ENCODE assay signal across 10 mouse cellular contexts in genomic region chr7:19163752-19164151, GRCm38 (mm10). TPM values are rescaled to one million over a fixed set of nuclear protein-coding genes. Genes with fewer than 3 reads are reported as not detected.
DNase-seq lines count a peak whose midpoint lies in the region; ATAC-seq and TF ChIP-seq lines count a peak whose summit lies in the region.
"Had no signal": no experiment of that assay in that cellular context is flagged by ENCODE, and none has a peak within 500 bp of the region (broad histone marks: within the 10 kb centered on the region; RNA-seq: fewer than 3 reads in every experiment).

No protein-coding gene starts in this region.

- H3K4me3 ChIP-seq in kidney, embryonic 14.5 days (ENCODE audit: low read length), result no peak overlapping the region; the same call in 1 of the 2 replicates
- H3K4me3 ChIP-seq in testis, adult 2 months (ENCODE audit: control insufficient read depth, low read depth, low read length), result peak overlapping the region; percentile 62
- H3K4me3 ChIP-seq in hindbrain, embryonic 16.5 days (ENCODE audit: low read length), result no peak overlapping the region; the same call in 1 of the 2 replicates
- no peak overlapping the region for H3K4me3 ChIP-seq in stomach, embryonic 16.5 days (replicated peaks; ENCODE audit: low read length)
- no peak overlapping the region for H3K4me3 ChIP-seq in thymus, adult 2 months (ENCODE audit: control insufficient read depth, insufficient read depth, low read length)

- no peak overlapping the region for H3K27ac ChIP-seq in kidney, embryonic 14.5 days (ENCODE audit: low read depth, low read length)
- no peak overlapping the region for H3K27ac ChIP-seq in testis, adult 2 months (ENCODE audit: control insufficient read depth, insufficient read depth, low read depth, low read length)
- H3K27ac ChIP-seq in hindbrain, embryonic 16.5 days (ENCODE audit: low read depth, low read length), result no peak overlapping the region
- no peak overlapping the region for H3K27ac ChIP-seq in stomach, embryonic 16.5 days (ENCODE audit: low read length)
- H3K27ac ChIP-seq in thymus, adult 2 months (ENCODE audit: control insufficient read depth, insufficient read depth, low read length), result no peak overlapping the region

- H3K9ac ChIP-seq in kidney, embryonic 14.5 days (ENCODE audit: low read depth, low read length), result no peak overlapping the region
- no peak overlapping the region for H3K9ac ChIP-seq in hindbrain, embryonic 16.5 days (ENCODE audit: low read depth, low read length)
- H3K9ac ChIP-seq in stomach, embryonic 16.5 days (ENCODE audit: low read length), result peak overlapping the region; percentile 35

- TF ChIP-seq CTCF in testis, adult 2 months (IDR thresholded peaks at IDR 0.05; ENCODE audit: control insufficient read depth, insufficient read depth, insufficient replicate concordance, low read depth, low read length), result no peak
- TF ChIP-seq CTCF in thymus, adult 2 months (IDR thresholded peaks at IDR 0.05; ENCODE audit: borderline replicate concordance, control insufficient read depth, extremely low read depth, insufficient read depth, low read length, poor library complexity), result no peak

- no peaks in the 10 kb centered on the region for H3K9me3 ChIP-seq in kidney, embryonic 14.5 days (ENCODE audit: control insufficient read depth, low read length)
- peaks cover 2% of the 10 kb centered on the region; the same call in 1 of the 2 replicates for H3K9me3 ChIP-seq in hindbrain, embryonic 16.5 days (ENCODE audit: control insufficient read depth, low read length)
- no peaks in the 10 kb centered on the region for H3K9me3 ChIP-seq in stomach, embryonic 16.5 days (replicated peaks; ENCODE audit: control insufficient read depth, low read length)

- TF ChIP-seq POLR2A in testis, adult 2 months (IDR thresholded peaks at IDR 0.05; ENCODE audit: control insufficient read depth, low read depth, low read length), result no peak
- TF ChIP-seq POLR2A in thymus, adult 2 months (IDR thresholded peaks at IDR 0.05; ENCODE audit: control insufficient read depth, extremely low read depth, insufficient read depth, low read length, poor library complexity), result no peak

- peaks cover 27% of the 10 kb centered on the region; the same call in 1 of the 2 replicates for H3K4me1 ChIP-seq in kidney, embryonic 14.5 days (ENCODE audit: control insufficient read depth, insufficient read depth, low read length)
- H3K4me1 ChIP-seq in testis, adult 2 months (ENCODE audit: control insufficient read depth, insufficient read depth, low read length), result peaks cover 29% of the 10 kb centered on the region
- peaks cover 16% of the 10 kb centered on the region for H3K4me1 ChIP-seq in hindbrain, embryonic 16.5 days (ENCODE audit: control insufficient read depth, insufficient read depth, low read depth, low read length)
- H3K4me1 ChIP-seq in stomach, embryonic 16.5 days (ENCODE audit: control insufficient read depth, insufficient read depth, low read length), result peaks cover 37% of the 10 kb centered on the region
- H3K4me1 ChIP-seq in thymus, adult 2 months (replicated peaks; ENCODE audit: control insufficient read depth, insufficient read depth, low read length), result peaks cover 29% of the 10 kb centered on the region

- peaks cover 8% of the 10 kb centered on the region for H3K27me3 ChIP-seq in kidney, embryonic 14.5 days (ENCODE audit: control insufficient read depth, insufficient read depth, low read length)
- H3K27me3 ChIP-seq in testis, adult 2 months (ENCODE audit: control insufficient read depth, insufficient read depth, low read length), result no peaks in the 10 kb centered on the region
- peaks cover 9% of the 10 kb centered on the region for H3K27me3 ChIP-seq in hindbrain, embryonic 16.5 days (replicated peaks; ENCODE audit: control insufficient read depth, insufficient read depth, low read length)
- H3K27me3 ChIP-seq in stomach, embryonic 16.5 days (ENCODE audit: control insufficient read depth, insufficient read depth, low read length), result no peaks in the 10 kb centered on the region; the same call in 1 of the 2 replicates
- H3K27me3 ChIP-seq in thymus, adult 2 months (ENCODE audit: control insufficient read depth, insufficient read depth, low read length), result no peaks in the 10 kb centered on the region; the same call in 1 of the 2 replicates

- no peak for DNase-seq in kidney, postnatal 10 days
- no peak for DNase-seq in testis, postnatal 14 days (ENCODE audit: low spot score)
- DNase-seq in thymus, adult 2 months, result no peak
- DNase-seq in left cerebral cortex, adult 18-20 months (ENCODE audit: low spot score in 2 of 2), result no peak
- DNase-seq: cerebellum, adult 11 months; lung, postnatal 14 days had no signal

- no peaks in the 10 kb centered on the region for H3K36me3 ChIP-seq in kidney, embryonic 14.5 days (ENCODE audit: control insufficient read depth, insufficient read depth, low read length)
- no peaks in the 10 kb centered on the region for H3K36me3 ChIP-seq in testis, adult 2 months (ENCODE audit: control insufficient read depth, insufficient read depth, low read length)
- H3K36me3 ChIP-seq in hindbrain, embryonic 16.5 days (ENCODE audit: control insufficient read depth, insufficient read depth, low read length), result no peaks in the 10 kb centered on the region
- H3K36me3 ChIP-seq in stomach, embryonic 16.5 days (ENCODE audit: control insufficient read depth, insufficient read depth, low read length), result no peaks in the 10 kb centered on the region
- no peaks in the 10 kb centered on the region for H3K36me3 ChIP-seq in thymus, adult 2 months (ENCODE audit: control insufficient read depth, insufficient read depth, low read length)

- 21% methylated on average over 12 of the region's 12 CpGs for WGBS in kidney, embryonic 14.5 days
- WGBS in hindbrain, embryonic 16.5 days, result 28% methylated on average over 12 of the region's 12 CpGs
- 30% methylated on average over 12 of the region's 12 CpGs for WGBS in stomach, embryonic 16.5 days
- WGBS in thymus, adult 2 months, result 56% methylated on average over 12 of the region's 12 CpGs

- H3K4me2 ChIP-seq in kidney, embryonic 14.5 days (replicated peaks; ENCODE audit: low read depth, low read length), result peak overlapping the region; percentile 31
- 0 out of 2 replicates have a peak overlapping the region, but pooled peaks have one; percentile 1 for H3K4me2 ChIP-seq in hindbrain, embryonic 16.5 days (ENCODE audit: low read length)
- peak overlapping the region; percentile 45 for H3K4me2 ChIP-seq in stomach, embryonic 16.5 days (ENCODE audit: low read depth, low read length)

- ATAC-seq in kidney, embryonic 14.5 days (ENCODE audit: low FRiP score, low TSS enrichment), result peak; percentile 22; the same call in 1 of the 2 replicates
- no peak for ATAC-seq in hindbrain, embryonic 16.5 days
- ATAC-seq in stomach, embryonic 16.5 days (ENCODE audit: insufficient read depth, low FRiP score), result no peak

RNA-seq across cellular contexts. Expression of gene Gipr, which starts 2.2 kb away (rescaled TPM):
- polyA plus RNA-seq in kidney, embryonic 14.5 days (2014; fragmentation: Nextera tagmentation; extraction: Ambion mirVana), result 0.31 and 0.45 TPM in 2 replicates
- 20.9 and 24.3 TPM in 2 replicates for polyA plus RNA-seq in testis, adult 2 months (2012; rRNA removed)
- 2.0 and 2.9 TPM in 2 replicates for polyA plus RNA-seq in hindbrain, embryonic 16.5 days (2015; fragmentation: Nextera tagmentation; extraction: Ambion mirVana)
- 1.6 and 2.4 TPM in 2 replicates for polyA plus RNA-seq in stomach, embryonic 16.5 days (2015; fragmentation: Nextera tagmentation; extraction: Ambion mirVana)
- polyA plus RNA-seq in thymus, adult 2 months (2012; rRNA removed), result 0.73 and 0.79 TPM in 2 replicates
- total RNA-seq in left cerebral cortex, adult 18-20 months (2021), result 1 to 10 TPM; 1.4 to 1.8 TPM

RNA-seq across cellular contexts. Expression of gene Eml2, which starts 12.5 kb away (rescaled TPM):
- 2.8 and 5.7 TPM in 2 replicates for polyA plus RNA-seq in kidney, embryonic 14.5 days (2014; fragmentation: Nextera tagmentation; extraction: Ambion mirVana)
- polyA plus RNA-seq in testis, adult 2 months (2012; rRNA removed), result 11.1 and 12.9 TPM in 2 replicates
- 9.4 and 12.3 TPM in 2 replicates for polyA plus RNA-seq in hindbrain, embryonic 16.5 days (2015; fragmentation: Nextera tagmentation; extraction: Ambion mirVana)
- 10.9 and 11.4 TPM in 2 replicates for polyA plus RNA-seq in stomach, embryonic 16.5 days (2015; fragmentation: Nextera tagmentation; extraction: Ambion mirVana)
- 38.9 and 40.3 TPM in 2 replicates for polyA plus RNA-seq in thymus, adult 2 months (2012; rRNA removed)
- 100 to 1,000 TPM; 141 to 147 TPM for total RNA-seq in left cerebral cortex, adult 18-20 months (2021)

RNA-seq across cellular contexts. Expression of gene Snrpd2, which starts 14.2 kb away (rescaled TPM):
- 155 and 205 TPM in 2 replicates for polyA plus RNA-seq in kidney, embryonic 14.5 days (2014; fragmentation: Nextera tagmentation; extraction: Ambion mirVana)
- polyA plus RNA-seq in testis, adult 2 months (2012; rRNA removed), result 135 and 140 TPM in 2 replicates
- polyA plus RNA-seq in hindbrain, embryonic 16.5 days (2015; fragmentation: Nextera tagmentation; extraction: Ambion mirVana), result 107 and 110 TPM in 2 replicates
- polyA plus RNA-seq in stomach, embryonic 16.5 days (2015; fragmentation: Nextera tagmentation; extraction: Ambion mirVana), result 123 and 136 TPM in 2 replicates
- 32.8 and 36.7 TPM in 2 replicates for polyA plus RNA-seq in thymus, adult 2 months (2012; rRNA removed)
- 10 to 100 TPM; 73.9 to 78.5 TPM for total RNA-seq in left cerebral cortex, adult 18-20 months (2021)

RNA-seq across cellular contexts. Expression of gene Qpctl, which starts 14.7 kb away (rescaled TPM):
- 8.9 and 12.8 TPM in 2 replicates for polyA plus RNA-seq in kidney, embryonic 14.5 days (2014; fragmentation: Nextera tagmentation; extraction: Ambion mirVana)
- 12.7 and 13.5 TPM in 2 replicates for polyA plus RNA-seq in testis, adult 2 months (2012; rRNA removed)
- 24.0 and 26.3 TPM in 2 replicates for polyA plus RNA-seq in hindbrain, embryonic 16.5 days (2015; fragmentation: Nextera tagmentation; extraction: Ambion mirVana)
- 14.1 and 14.8 TPM in 2 replicates for polyA plus RNA-seq in stomach, embryonic 16.5 days (2015; fragmentation: Nextera tagmentation; extraction: Ambion mirVana)
- polyA plus RNA-seq in thymus, adult 2 months (2012; rRNA removed), result 15.3 and 18.2 TPM in 2 replicates
- total RNA-seq in left cerebral cortex, adult 18-20 months (2021), result 10 to 100 TPM; 15.0 to 17.0 TPM

RNA-seq across cellular contexts. Expression of gene Fbxo46, which starts 44.1 kb away (rescaled TPM):
- 5.7 and 10.0 TPM in 2 replicates for polyA plus RNA-seq in kidney, embryonic 14.5 days (2014; fragmentation: Nextera tagmentation; extraction: Ambion mirVana)
- polyA plus RNA-seq in testis, adult 2 months (2012; rRNA removed), result 49.3 and 59.7 TPM in 2 replicates
- 16.4 and 17.7 TPM in 2 replicates for polyA plus RNA-seq in hindbrain, embryonic 16.5 days (2015; fragmentation: Nextera tagmentation; extraction: Ambion mirVana)
- 13.5 and 15.3 TPM in 2 replicates for polyA plus RNA-seq in stomach, embryonic 16.5 days (2015; fragmentation: Nextera tagmentation; extraction: Ambion mirVana)
- 29.2 and 30.1 TPM in 2 replicates for polyA plus RNA-seq in thymus, adult 2 months (2012; rRNA removed)
- total RNA-seq in left cerebral cortex, adult 18-20 months (2021), result 10 to 100 TPM; 13.6 to 15.6 TPM
